In the genomic region with DNA sequence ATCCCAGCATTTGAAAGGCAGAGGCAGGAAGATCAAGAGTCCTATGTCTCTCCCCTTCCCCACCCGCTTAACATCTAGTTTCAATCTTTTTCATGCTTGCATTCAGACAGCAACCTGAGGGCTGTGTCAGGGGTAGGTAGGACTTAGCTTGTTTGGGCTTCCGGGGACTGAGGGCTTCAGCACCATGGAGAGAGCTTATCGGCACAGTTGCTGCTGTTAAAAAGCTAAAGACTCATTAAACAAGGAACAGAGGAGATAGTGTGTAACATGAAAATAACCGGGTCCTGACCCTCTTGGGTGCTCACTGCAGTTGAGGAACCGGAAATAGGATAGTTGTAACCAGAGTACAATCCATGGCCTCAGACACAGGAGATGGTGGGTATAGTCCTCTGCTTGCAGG, we compare ENCODE assay signal across 9 mouse cellular contexts. TPM values are rescaled to one million over a fixed set of nuclear protein-coding genes. Genes with fewer than 3 reads are reported as not detected.
A peak's percentile ranks its signal among the peaks of the same experiment; 100 is the strongest.
DNase-seq lines count a peak whose midpoint lies in the region; ATAC-seq and TF ChIP-seq lines count a peak whose summit lies in the region.
"Had no signal": no experiment of that assay in that cellular context is flagged by ENCODE, and none has a peak within 500 bp of the region (broad histone marks: within the 10 kb centered on the region; RNA-seq: fewer than 3 reads in every experiment).

No protein-coding gene starts in this region.

- peak; percentile 69 for DNase-seq in hindbrain, embryonic 10.5 days (ENCODE audit: low spot score)
- DNase-seq in MEL (ENCODE audit: low read depth, low spot score): peak; percentile 92
- peak; percentile 63 for DNase-seq in embryo, embryonic 9.5 days (ENCODE audit: extremely low spot score)
- DNase-seq in liver, embryonic 11.5 days (ENCODE audit: low spot score): peak; percentile 60
- peak; percentile 78 for DNase-seq in testis, postnatal 10 days (ENCODE audit: low spot score)
- no peak for DNase-seq in layer of hippocampus, adult 9-10 months (ENCODE audit: low spot score)

- H3K79me2 ChIP-seq in MEL (ENCODE audit: control insufficient read depth, insufficient read depth, low read length, poor library complexity): no peaks in the 10 kb centered on the region

- H3K27me3 ChIP-seq in hindbrain, embryonic 10.5 days (ENCODE audit: insufficient read depth, poor library complexity, severe bottlenecking): peaks cover 71% of the 10 kb centered on the region
- H3K27me3 ChIP-seq in hindbrain, embryonic 16.5 days (replicated peaks; ENCODE audit: control insufficient read depth, insufficient read depth, low read length): peaks cover 6% of the 10 kb centered on the region; the same call in 1 of the 2 replicates
- peaks cover 2 to 6% of the 10 kb centered on the region in 2 experiments; a peak in 3 of 4 replicates for H3K27me3 ChIP-seq in MEL (ENCODE audit: control insufficient read depth in 1 of 2, insufficient read depth in 2 of 2, low read length in 2 of 2)
- H3K27me3 ChIP-seq in liver, embryonic 11.5 days (replicated peaks; ENCODE audit: control insufficient read depth, insufficient read depth, low read length): peaks cover 45% of the 10 kb centered on the region

- H3K9ac ChIP-seq in hindbrain, embryonic 16.5 days (ENCODE audit: low read depth, low read length): no peak overlapping the region
- no peak overlapping the region for H3K9ac ChIP-seq in MEL (ENCODE audit: control insufficient read depth, low read depth, low read length, poor library complexity, severe bottlenecking)
- H3K9ac ChIP-seq in liver, embryonic 11.5 days (ENCODE audit: low read depth, low read length): no peak overlapping the region
- H3K9ac ChIP-seq: liver, embryonic 15.5 days had no signal

- no peak for ATAC-seq in hindbrain, embryonic 16.5 days
- no peak for ATAC-seq in liver, embryonic 11.5 days (replicated peaks; ENCODE audit: low FRiP score)
- no peak for ATAC-seq in monocyte, adult 5-6 weeks (replicated peaks; ENCODE audit: insufficient number of reproducible peaks, low FRiP score, low TSS enrichment, poor library complexity, severe bottlenecking)

- no peak overlapping the region for H3K27ac ChIP-seq in hindbrain, embryonic 10.5 days
- H3K27ac ChIP-seq in hindbrain, embryonic 16.5 days (ENCODE audit: low read depth, low read length): no peak overlapping the region
- no peak overlapping the region for H3K27ac ChIP-seq in MEL (ENCODE audit: control insufficient read depth, low read depth, low read length)
- no peak overlapping the region for H3K27ac ChIP-seq in liver, embryonic 11.5 days (ENCODE audit: low read depth, low read length)
- H3K27ac ChIP-seq: liver, embryonic 15.5 days had no signal

- peaks cover 13% of the 10 kb centered on the region for H3K4me1 ChIP-seq in hindbrain, embryonic 10.5 days (replicated peaks)
- H3K4me1 ChIP-seq in hindbrain, embryonic 16.5 days (ENCODE audit: control insufficient read depth, insufficient read depth, low read depth, low read length): peaks cover 11% of the 10 kb centered on the region
- H3K4me1 ChIP-seq in MEL (ENCODE audit: control insufficient read depth in 1 of 2, insufficient read depth in 2 of 2, low read length in 2 of 2): no peaks in the 10 kb centered on the region
- H3K4me1 ChIP-seq in liver, embryonic 11.5 days (replicated peaks; ENCODE audit: control insufficient read depth, insufficient read depth, low read length): no peaks in the 10 kb centered on the region

- H3K4me3 ChIP-seq in hindbrain, embryonic 10.5 days: no peak overlapping the region
- no peak overlapping the region for H3K4me3 ChIP-seq in hindbrain, embryonic 16.5 days (ENCODE audit: low read length)
- no peak overlapping the region for H3K4me3 ChIP-seq in MEL (ENCODE audit: control insufficient read depth in 1 of 2, insufficient read depth in 1 of 2, low read depth in 2 of 2, low read length in 2 of 2)
- H3K4me3 ChIP-seq in liver, embryonic 11.5 days (ENCODE audit: low read depth, low read length): no peak overlapping the region
- H3K4me3 ChIP-seq: liver, embryonic 15.5 days had no signal

- no peaks in the 10 kb centered on the region for H3K36me3 ChIP-seq in hindbrain, embryonic 10.5 days
- H3K36me3 ChIP-seq in hindbrain, embryonic 16.5 days (ENCODE audit: control insufficient read depth, insufficient read depth, low read length): no peaks in the 10 kb centered on the region
- H3K36me3 ChIP-seq in MEL (ENCODE audit: control insufficient read depth in 1 of 2, insufficient read depth in 2 of 2, low read length in 2 of 2): no peaks in the 10 kb centered on the region
- H3K36me3 ChIP-seq in liver, embryonic 11.5 days (ENCODE audit: control insufficient read depth, insufficient read depth, low read length): no peaks in the 10 kb centered on the region
- H3K36me3 ChIP-seq: liver, embryonic 15.5 days had no signal

- no peak for TF ChIP-seq RAD21 in MEL (IDR thresholded peaks at IDR 0.05; ENCODE audit: low read depth, low read length)

- 16% methylated on average over 5 of the region's 5 CpGs for WGBS in hindbrain, embryonic 10.5 days
- 25% methylated on average over 5 of the region's 5 CpGs for WGBS in hindbrain, embryonic 16.5 days
- 10% methylated on average over 5 of the region's 5 CpGs for WGBS in liver, embryonic 11.5 days

- TF ChIP-seq POLR2A in MEL (IDR thresholded peaks at IDR 0.05; ENCODE audit: control insufficient read depth in 1 of 2, insufficient read depth in 1 of 2, low read depth in 1 of 2, low read length in 2 of 2, poor library complexity in 1 of 2): no peak

- H3K4me2 ChIP-seq in hindbrain, embryonic 16.5 days (ENCODE audit: low read length): no peak overlapping the region
- no peak overlapping the region for H3K4me2 ChIP-seq in liver, embryonic 11.5 days
- H3K4me2 ChIP-seq: liver, embryonic 15.5 days had no signal

- no peak for TF ChIP-seq CTCF in MEL (IDR thresholded peaks at IDR 0.05 in 2 of 3, conservative IDR thresholded peaks at IDR 0.05 in 1 of 3; ENCODE audit: control insufficient read depth in 1 of 3, insufficient read depth in 1 of 3, low read depth in 2 of 3, low read length in 3 of 3, poor library complexity in 1 of 3, severe bottlenecking in 1 of 3)

- TF ChIP-seq EP300 in MEL (IDR thresholded peaks at IDR 0.05; ENCODE audit: low read depth in 1 of 2, low read length in 2 of 2): 0 out of 4 replicates have a peak, but pooled peaks of 1 of the 2 experiments have one; percentile 59

- no peaks in the 10 kb centered on the region for H3K9me3 ChIP-seq in hindbrain, embryonic 10.5 days
- H3K9me3 ChIP-seq in hindbrain, embryonic 16.5 days (ENCODE audit: control insufficient read depth, low read length): no peaks in the 10 kb centered on the region
- no peaks in the 10 kb centered on the region for H3K9me3 ChIP-seq in MEL (replicated peaks; ENCODE audit: insufficient read depth, low read length)
- no peaks in the 10 kb centered on the region for H3K9me3 ChIP-seq in liver, embryonic 11.5 days (ENCODE audit: control insufficient read depth, low read length)
- H3K9me3 ChIP-seq: liver, embryonic 15.5 days had no signal

TF ChIP-seq in MEL, 35 proteins besides CTCF, POLR2A, EP300 and RAD21 (continues in another document):
- no peak for TF ChIP-seq TCF12 (IDR thresholded peaks at IDR 0.05; ENCODE audit: low read depth, low read length)

RNA-seq across cellular contexts. Expression of a gene that starts 8.1 kb away (rescaled TPM):
- 4.3 and 11.1 TPM in 2 replicates for polyA plus RNA-seq in hindbrain, embryonic 10.5 days (2016; fragmentation: Nextera tagmentation; extraction: Ambion mirVana)
- polyA plus RNA-seq in hindbrain, embryonic 16.5 days (2015; fragmentation: Nextera tagmentation; extraction: Ambion mirVana): 15.1 and 32.7 TPM in 2 replicates
- total RNA-seq in MEL (2012; rRNA removed): not detected in 2 replicates
- polyA plus RNA-seq in MEL (2012; ENCODE audit: insufficient read depth in 1 of 2, insufficient read length in 2 of 2, low read depth in 1 of 2, low replicate concordance in 2 of 2, missing spikeins in 1 of 2): under 1 TPM in 1 of 2 experiments, not detected in 1; 0.04 TPM
- 0.40 and 1.5 TPM in 2 replicates for polyA plus RNA-seq in liver, embryonic 11.5 days (2014; fragmentation: Nextera tagmentation; extraction: Ambion mirVana)
- 0.11 TPM in 1 of 3 replicates, not detected in the others for total RNA-seq in monocyte, adult 5-6 weeks (2017)

RNA-seq across cellular contexts. Expression of a gene that starts 12.2 kb away (rescaled TPM):
- polyA plus RNA-seq in hindbrain, embryonic 10.5 days (2016; fragmentation: Nextera tagmentation; extraction: Ambion mirVana): 0.27 and 0.39 TPM in 2 replicates
- polyA plus RNA-seq in hindbrain, embryonic 16.5 days (2015; fragmentation: Nextera tagmentation; extraction: Ambion mirVana): 0.92 and 1.2 TPM in 2 replicates
- not detected in 2 replicates for total RNA-seq in MEL (2012; rRNA removed)
- not detected for polyA plus RNA-seq in MEL (2012; ENCODE audit: insufficient read depth in 1 of 2, insufficient read length in 2 of 2, low read depth in 1 of 2, low replicate concordance in 2 of 2, missing spikeins in 1 of 2)
- not detected in 2 replicates for polyA plus RNA-seq in liver, embryonic 11.5 days (2014; fragmentation: Nextera tagmentation; extraction: Ambion mirVana)
- total RNA-seq in monocyte, adult 5-6 weeks (2017): not detected in 3 replicates
- polyA plus RNA-seq: liver, embryonic 15.5 days had no signal

RNA-seq across cellular contexts. Expression of a gene that starts 20.4 kb away (rescaled TPM):
- polyA plus RNA-seq in hindbrain, embryonic 10.5 days (2016; fragmentation: Nextera tagmentation; extraction: Ambion mirVana): 0.97 TPM in 1 of 2 replicates, not detected in the other
- 0.50 and 0.56 TPM in 2 replicates for polyA plus RNA-seq in hindbrain, embryonic 16.5 days (2015; fragmentation: Nextera tagmentation; extraction: Ambion mirVana)
- total RNA-seq in MEL (2012; rRNA removed): not detected in 2 replicates
- under 1 TPM in 1 of 2 experiments, not detected in 1; 0.60 TPM for polyA plus RNA-seq in MEL (2012; ENCODE audit: insufficient read depth in 1 of 2, insufficient read length in 2 of 2, low read depth in 1 of 2, low replicate concordance in 2 of 2, missing spikeins in 1 of 2)
- 0.49 and 0.82 TPM in 2 replicates for polyA plus RNA-seq in liver, embryonic 11.5 days (2014; fragmentation: Nextera tagmentation; extraction: Ambion mirVana)
- 2.9 to 8.2 TPM (median 6.0 TPM) in 3 replicates for total RNA-seq in monocyte, adult 5-6 weeks (2017)

RNA-seq across cellular contexts. Expression of a gene that starts 45.8 kb away (rescaled TPM):
- 1.1 and 1.3 TPM in 2 replicates for polyA plus RNA-seq in hindbrain, embryonic 10.5 days (2016; fragmentation: Nextera tagmentation; extraction: Ambion mirVana)
- 3.2 and 3.4 TPM in 2 replicates for polyA plus RNA-seq in hindbrain, embryonic 16.5 days (2015; fragmentation: Nextera tagmentation; extraction: Ambion mirVana)
- not detected in 2 replicates for total RNA-seq in MEL (2012; rRNA removed)
- polyA plus RNA-seq in MEL (2012; ENCODE audit: insufficient read depth in 1 of 2, insufficient read length in 2 of 2, low read depth in 1 of 2, low replicate concordance in 2 of 2, missing spikeins in 1 of 2): under 1 TPM in 1 of 2 experiments, not detected in 1; 0.03 TPM
- 0.71 and 0.88 TPM in 2 replicates for polyA plus RNA-seq in liver, embryonic 11.5 days (2014; fragmentation: Nextera tagmentation; extraction: Ambion mirVana)
- 0.39 to 0.75 TPM in 2 of 3 replicates, not detected in the other for total RNA-seq in monocyte, adult 5-6 weeks (2017)

RNA-seq across cellular contexts. Expression of a gene that starts 55.8 kb away (rescaled TPM):
- 9.2 and 11.3 TPM in 2 replicates for polyA plus RNA-seq in hindbrain, embryonic 10.5 days (2016; fragmentation: Nextera tagmentation; extraction: Ambion mirVana)
- polyA plus RNA-seq in hindbrain, embryonic 16.5 days (2015; fragmentation: Nextera tagmentation; extraction: Ambion mirVana): 7.3 and 9.4 TPM in 2 replicates
- 31.8 and 51.2 TPM in 2 replicates for total RNA-seq in MEL (2012; rRNA removed)
- 100 to 1,000 TPM in 1 of 2 experiments, not detected in 1; 236 TPM for polyA plus RNA-seq in MEL (2012; ENCODE audit: insufficient read depth in 1 of 2, insufficient read length in 2 of 2, low read depth in 1 of 2, low replicate concordance in 2 of 2, missing spikeins in 1 of 2)
- polyA plus RNA-seq in liver, embryonic 11.5 days (2014; fragmentation: Nextera tagmentation; extraction: Ambion mirVana): 6.0 and 6.6 TPM in 2 replicates
- total RNA-seq in monocyte, adult 5-6 weeks (2017): 32.9 to 77.9 TPM (median 52.7 TPM) in 3 replicates
